Mouse (Mus musculus): ENCODE data around the gene Gpr137b. TPM values are rescaled to one million over a fixed set of nuclear protein-coding genes. Genes with fewer than 3 reads are reported as not detected.
"Not testable (repeated sequence)": the region's sequence is repeated elsewhere in the genome, so short reads cannot be mapped to it uniquely, and the experiment has no call there.

Gpr137b gene
- 0.08 TPM in 1 of 2 replicates, not detected in the other for total RNA-seq (2012; rRNA removed)
- polyA plus RNA-seq (2012; ENCODE audit: insufficient read depth in 1 of 2, insufficient read length in 2 of 2, low read depth in 1 of 2, low replicate concordance in 2 of 2, missing spikeins in 1 of 2), result 1 to 10 TPM in 1 of 2 experiments, not detected in 1; 2.5 TPM

DNA sequence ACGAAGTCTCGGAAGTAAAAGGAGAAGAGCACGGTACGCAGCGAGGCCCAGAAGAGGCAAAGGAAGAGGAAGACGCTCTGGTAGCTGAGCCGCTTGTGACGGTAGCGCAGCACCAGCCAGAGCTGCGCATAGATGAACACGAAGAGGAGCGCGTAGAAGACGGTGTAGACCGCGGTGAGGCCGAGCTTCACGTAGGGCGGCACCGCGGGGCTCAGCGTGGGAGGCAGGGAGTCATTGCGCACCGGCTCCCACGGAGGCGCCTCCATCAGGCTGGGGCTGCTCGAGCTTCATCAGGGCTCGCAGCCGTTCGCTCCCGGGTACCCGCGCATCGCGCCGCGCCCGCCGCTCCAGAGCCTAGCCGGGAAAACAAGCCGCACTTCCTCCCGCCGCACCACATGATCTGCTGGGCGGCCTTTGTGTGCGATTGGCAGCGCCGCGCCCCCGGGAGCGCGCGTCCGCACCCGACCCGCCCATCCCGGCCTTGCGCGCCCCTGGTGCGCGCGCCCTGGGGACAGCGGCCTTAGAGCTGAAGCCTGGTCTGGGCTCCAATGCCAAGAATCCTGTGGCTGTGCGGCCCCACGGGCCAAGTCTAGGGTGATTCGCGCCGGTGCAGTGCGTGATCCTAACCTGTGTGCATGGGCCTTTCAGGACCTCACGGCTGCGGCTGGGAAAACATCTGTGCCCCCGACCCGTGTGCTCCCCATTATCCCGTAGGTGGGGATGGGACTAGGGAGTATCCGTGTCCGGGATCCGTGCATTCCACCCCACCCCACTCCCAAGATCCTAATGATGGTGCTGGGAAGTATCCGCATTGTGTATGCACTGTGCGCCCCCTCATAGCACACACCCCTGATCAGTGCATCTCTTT lies at the start of gene Gpr137b:
Gene Gpr137b (minus strand): TSS at position 787 of the 868 bp plus-strand sequence.
- H3K9me3 ChIP-seq (replicated peaks; ENCODE audit: insufficient read depth, low read length); H3K27me3 ChIP-seq (ENCODE audit: control insufficient read depth in 1 of 2, insufficient read depth in 2 of 2, low read length in 2 of 2); H3K4me1 ChIP-seq (ENCODE audit: control insufficient read depth in 1 of 2, insufficient read depth in 2 of 2, low read length in 2 of 2); H3K4me3 ChIP-seq (ENCODE audit: control insufficient read depth in 1 of 2, insufficient read depth in 1 of 2, low read depth in 2 of 2, low read length in 2 of 2); H3K79me2 ChIP-seq (ENCODE audit: control insufficient read depth, insufficient read depth, low read length, poor library complexity); DNase-seq (ENCODE audit: low read depth, low spot score); H3K27ac ChIP-seq (ENCODE audit: control insufficient read depth, low read depth, low read length); H3K36me3 ChIP-seq (ENCODE audit: control insufficient read depth in 1 of 2, insufficient read depth in 2 of 2, low read length in 2 of 2); H3K9ac ChIP-seq (ENCODE audit: control insufficient read depth, low read depth, low read length, poor library complexity, severe bottlenecking): not testable (repeated sequence)

GRCm38 (mm10) chr13:13438112-13438953 lies 44.5 kb upstream of the Gpr137b start:
- H3K36me3 ChIP-seq (ENCODE audit: control insufficient read depth in 1 of 2, insufficient read depth in 2 of 2, low read length in 2 of 2); H3K27me3 ChIP-seq (ENCODE audit: control insufficient read depth in 1 of 2, insufficient read depth in 2 of 2, low read length in 2 of 2); H3K9me3 ChIP-seq (replicated peaks; ENCODE audit: insufficient read depth, low read length); H3K9ac ChIP-seq (ENCODE audit: control insufficient read depth, low read depth, low read length, poor library complexity, severe bottlenecking); H3K27ac ChIP-seq (ENCODE audit: control insufficient read depth, low read depth, low read length); H3K4me1 ChIP-seq (ENCODE audit: control insufficient read depth in 1 of 2, insufficient read depth in 2 of 2, low read length in 2 of 2); H3K4me3 ChIP-seq (ENCODE audit: control insufficient read depth in 1 of 2, insufficient read depth in 1 of 2, low read depth in 2 of 2, low read length in 2 of 2); DNase-seq (ENCODE audit: low read depth, low spot score); H3K79me2 ChIP-seq (ENCODE audit: control insufficient read depth, insufficient read depth, low read length, poor library complexity): not testable (repeated sequence)

DNA sequence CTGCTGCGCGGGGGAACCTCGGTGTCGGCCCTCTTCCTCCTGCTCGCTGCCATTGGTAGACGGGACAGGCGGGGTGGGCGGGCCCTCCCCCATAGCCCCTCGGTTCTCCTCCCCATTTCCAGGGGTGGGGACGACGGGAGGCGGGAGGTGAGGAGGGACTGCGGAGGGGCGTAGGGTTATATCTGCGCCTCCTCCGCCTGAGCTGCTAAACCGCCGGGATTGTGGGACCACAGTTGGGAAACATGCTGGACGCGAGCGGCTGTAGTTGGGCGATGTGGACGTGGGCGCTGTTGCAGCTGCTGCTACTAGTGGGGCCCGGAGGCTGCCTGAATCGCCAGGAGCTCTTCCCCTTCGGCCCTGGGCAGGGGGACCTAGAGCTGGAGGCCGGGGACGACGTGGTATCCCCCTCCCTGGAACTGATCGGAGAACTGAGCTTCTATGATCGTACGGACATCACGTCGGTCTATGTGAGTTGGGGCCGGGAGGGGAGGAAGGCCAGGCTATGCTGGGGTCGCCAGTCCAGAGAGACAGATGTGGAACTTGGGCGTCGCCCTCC lies 43.7 kb upstream of the Gpr137b start, which contains the start of gene Nid1:
Gene Nid1 (plus strand): TSS at position 92 of the 556 bp plus-strand sequence.
- not testable (repeated sequence) for H3K79me2 ChIP-seq (ENCODE audit: control insufficient read depth, insufficient read depth, low read length, poor library complexity); H3K36me3 ChIP-seq (ENCODE audit: control insufficient read depth in 1 of 2, insufficient read depth in 2 of 2, low read length in 2 of 2); H3K4me1 ChIP-seq (ENCODE audit: control insufficient read depth in 1 of 2, insufficient read depth in 2 of 2, low read length in 2 of 2); H3K9ac ChIP-seq (ENCODE audit: control insufficient read depth, low read depth, low read length, poor library complexity, severe bottlenecking); DNase-seq (ENCODE audit: low read depth, low spot score); H3K9me3 ChIP-seq (replicated peaks; ENCODE audit: insufficient read depth, low read length); H3K27me3 ChIP-seq (ENCODE audit: control insufficient read depth in 1 of 2, insufficient read depth in 2 of 2, low read length in 2 of 2); H3K27ac ChIP-seq (ENCODE audit: control insufficient read depth, low read depth, low read length); H3K4me3 ChIP-seq (ENCODE audit: control insufficient read depth in 1 of 2, insufficient read depth in 1 of 2, low read depth in 2 of 2, low read length in 2 of 2)

DNA sequence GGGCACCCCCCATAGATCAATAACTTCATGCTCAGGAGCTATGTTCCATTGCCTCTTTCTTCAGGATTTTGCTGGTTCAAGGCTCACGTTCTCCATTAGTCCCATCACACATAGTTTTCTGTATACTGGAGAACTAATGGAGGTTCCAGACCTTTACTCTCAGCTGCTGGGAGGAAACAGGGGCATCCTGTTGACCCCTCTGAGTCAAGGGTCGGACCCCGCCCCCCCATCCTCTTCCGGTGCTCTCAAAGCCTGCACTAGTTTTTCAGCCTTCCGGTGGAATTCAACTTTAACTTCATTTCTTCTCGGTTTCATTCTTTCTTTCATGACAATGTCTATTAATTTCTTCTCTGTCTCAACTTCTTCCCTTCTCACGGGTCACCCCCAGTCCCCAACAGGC lies 42.3 kb upstream of the Gpr137b start:
- not testable (repeated sequence) for H3K36me3 ChIP-seq (ENCODE audit: control insufficient read depth in 1 of 2, insufficient read depth in 2 of 2, low read length in 2 of 2); H3K27ac ChIP-seq (ENCODE audit: control insufficient read depth, low read depth, low read length); H3K4me1 ChIP-seq (ENCODE audit: control insufficient read depth in 1 of 2, insufficient read depth in 2 of 2, low read length in 2 of 2); DNase-seq (ENCODE audit: low read depth, low spot score); H3K4me3 ChIP-seq (ENCODE audit: control insufficient read depth in 1 of 2, insufficient read depth in 1 of 2, low read depth in 2 of 2, low read length in 2 of 2); H3K9me3 ChIP-seq (replicated peaks; ENCODE audit: insufficient read depth, low read length); H3K27me3 ChIP-seq (ENCODE audit: control insufficient read depth in 1 of 2, insufficient read depth in 2 of 2, low read length in 2 of 2); H3K9ac ChIP-seq (ENCODE audit: control insufficient read depth, low read depth, low read length, poor library complexity, severe bottlenecking); H3K79me2 ChIP-seq (ENCODE audit: control insufficient read depth, insufficient read depth, low read length, poor library complexity)

DNA sequence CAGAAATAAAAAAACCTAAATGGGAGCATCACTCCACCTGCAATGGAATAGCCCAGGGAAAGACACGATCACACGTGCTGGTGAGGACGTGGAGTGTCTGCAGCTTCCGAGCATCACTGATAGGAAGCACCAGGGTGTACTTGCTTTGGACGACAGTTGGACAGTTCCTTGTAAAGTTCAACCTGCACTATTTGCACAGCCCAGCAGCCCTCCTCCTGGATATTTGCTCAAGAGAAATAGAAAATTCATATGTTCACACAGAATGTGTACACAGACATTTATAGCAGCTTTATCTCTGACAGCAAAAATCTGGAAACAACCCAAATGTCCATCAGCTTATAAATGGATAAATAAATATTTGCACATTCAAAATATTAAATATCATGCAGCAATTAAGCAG lies 29.5 kb upstream of the Gpr137b start:
- not testable (repeated sequence) for H3K36me3 ChIP-seq (ENCODE audit: control insufficient read depth in 1 of 2, insufficient read depth in 2 of 2, low read length in 2 of 2); H3K27ac ChIP-seq (ENCODE audit: control insufficient read depth, low read depth, low read length)

DNA sequence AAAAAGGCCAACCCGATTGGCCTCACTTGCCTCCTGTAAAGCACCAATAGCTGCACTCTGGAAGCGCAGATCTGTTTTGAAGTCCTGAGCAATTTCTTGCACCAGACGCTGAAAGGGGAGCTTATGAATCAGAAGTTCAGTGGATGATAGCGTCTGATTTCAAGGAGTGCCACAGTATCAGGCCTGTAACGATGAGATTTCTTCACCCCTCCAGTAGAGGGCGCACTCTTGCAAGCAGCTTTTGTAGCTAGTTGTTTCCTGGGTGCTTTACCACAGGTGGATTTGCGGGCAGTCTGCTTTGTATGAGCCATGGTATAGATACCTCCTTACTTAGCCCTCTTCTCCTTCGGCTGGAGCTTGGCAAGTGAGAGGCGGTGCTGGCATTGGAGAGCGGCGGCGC lies 25.0 kb upstream of the Gpr137b start:
- DNase-seq (ENCODE audit: low read depth, low spot score); H3K9ac ChIP-seq (ENCODE audit: control insufficient read depth, low read depth, low read length, poor library complexity, severe bottlenecking); H3K36me3 ChIP-seq (ENCODE audit: control insufficient read depth in 1 of 2, insufficient read depth in 2 of 2, low read length in 2 of 2); H3K79me2 ChIP-seq (ENCODE audit: control insufficient read depth, insufficient read depth, low read length, poor library complexity); H3K4me3 ChIP-seq (ENCODE audit: control insufficient read depth in 1 of 2, insufficient read depth in 1 of 2, low read depth in 2 of 2, low read length in 2 of 2); H3K27ac ChIP-seq (ENCODE audit: control insufficient read depth, low read depth, low read length); H3K9me3 ChIP-seq (replicated peaks; ENCODE audit: insufficient read depth, low read length); H3K27me3 ChIP-seq (ENCODE audit: control insufficient read depth in 1 of 2, insufficient read depth in 2 of 2, low read length in 2 of 2); H3K4me1 ChIP-seq (ENCODE audit: control insufficient read depth in 1 of 2, insufficient read depth in 2 of 2, low read length in 2 of 2): not testable (repeated sequence)

More for the DNA sequence above, 29.5 kb upstream of the Gpr137b start:
- H3K4me1 ChIP-seq (ENCODE audit: control insufficient read depth in 1 of 2, insufficient read depth in 2 of 2, low read length in 2 of 2); DNase-seq (ENCODE audit: low read depth, low spot score); H3K4me3 ChIP-seq (ENCODE audit: control insufficient read depth in 1 of 2, insufficient read depth in 1 of 2, low read depth in 2 of 2, low read length in 2 of 2); H3K9ac ChIP-seq (ENCODE audit: control insufficient read depth, low read depth, low read length, poor library complexity, severe bottlenecking); H3K9me3 ChIP-seq (replicated peaks; ENCODE audit: insufficient read depth, low read length); H3K79me2 ChIP-seq (ENCODE audit: control insufficient read depth, insufficient read depth, low read length, poor library complexity); H3K27me3 ChIP-seq (ENCODE audit: control insufficient read depth in 1 of 2, insufficient read depth in 2 of 2, low read length in 2 of 2): not testable (repeated sequence)
